Mouse (Mus musculus) left cerebral cortex, postnatal 4 days (tissue): ENCODE results near the gene Rab43. TPM values are rescaled to one million over a fixed set of nuclear protein-coding genes. Genes with fewer than 3 reads are reported as not detected.
A peak's percentile ranks its signal among the peaks of the same experiment; 100 is the strongest.

Experiments
- DNase-seq: peaks from one replicate; pipeline ENCODE4 v3.0.0-alpha.2; 2022
- intact Hi-C: fragments of 180-260 bp; cut with DNase I; formaldehyde crosslinking; loops from one replicate; pipeline ENCODE4 v1.15.1; 2025
- total RNA-seq, 2 experiments: library from RNA; stranded (reverse); gene quantifications; 2 replicates each; pipeline ENCODE4 v1.2.3; 2021

Rab43 gene
- total RNA-seq: 10 to 100 TPM; 15.2 to 21.8 TPM

- DNase-seq: peak; percentile 91
- intact Hi-C loops: no loop called here
These were observed at the start of gene Rab43 for GRCm38 (mm10) chr6:87811675-87812338. TSS of gene Rab43 (minus strand) at chr6:87812164.

- intact Hi-C loops: no loop called here
- DNase-seq: no peak
These were observed 45.1 kb upstream of the Rab43 start for GRCm38 (mm10) chr6:87857071-87857470.

- intact Hi-C loops: no loop called here
These were observed 41.5 kb upstream of the Rab43 start for GRCm38 (mm10) chr6:87853446-87853845.

GRCm38 (mm10) chr6:87851871-87852270, 39.9 kb upstream of the Rab43 start:
- no peak for DNase-seq
- intact Hi-C loops: no loop called here

More at GRCm38 (mm10) chr6:87853446-87853845, 41.5 kb upstream of the Rab43 start:
- no peak for DNase-seq

- DNase-seq: peak; percentile 98
- intact Hi-C loops: no loop called here
These were observed 39.1 kb upstream of the Rab43 start, which contains the start of gene Cnbp for GRCm38 (mm10) chr6:87850900-87851614. TSS of gene Cnbp (minus strand) at chr6:87851106.

GRCm38 (mm10) chr6:87850155-87850899, 38.4 kb upstream of the Rab43 start:
- DNase-seq: peak; percentile 58
- intact Hi-C loops: no loop called here

- no peak for DNase-seq
- intact Hi-C loops: no loop called here
These were observed 37.8 kb upstream of the Rab43 start for GRCm38 (mm10) chr6:87849780-87850154.

- intact Hi-C loops: no loop called here
- no peak for DNase-seq
These were observed 34.8 kb upstream of the Rab43 start for GRCm38 (mm10) chr6:87846813-87847212.

GRCm38 (mm10) chr6:87845031-87845695, 33.2 kb upstream of the Rab43 start:
- intact Hi-C loops: no loop called here
- DNase-seq: no peak

- DNase-seq: no peak
- intact Hi-C loops: no loop called here
These were observed 30.3 kb upstream of the Rab43 start for GRCm38 (mm10) chr6:87842254-87842653.

- DNase-seq: no peak
- intact Hi-C loops: no loop called here
These were observed 29.7 kb upstream of the Rab43 start for GRCm38 (mm10) chr6:87841635-87842034.

- intact Hi-C loops: no loop called here
- no peak for DNase-seq
These were observed 27.9 kb upstream of the Rab43 start for GRCm38 (mm10) chr6:87839797-87840341.

GRCm38 (mm10) chr6:87838551-87839197, 26.7 kb upstream of the Rab43 start, which contains the start of gene Isy1:
TSS of gene Isy1 (minus strand) at chr6:87838798.
- peak; percentile 93 for DNase-seq
- intact Hi-C loops: no loop called here

GRCm38 (mm10) chr6:87835695-87836094, 23.7 kb upstream of the Rab43 start, which contains the start of gene Gm45140:
TSS of gene Gm45140 (minus strand) at chr6:87835795.
- no peak for DNase-seq
- intact Hi-C loops: no loop called here

GRCm38 (mm10) chr6:87820366-87820765, 8.4 kb upstream of the Rab43 start:
- intact Hi-C loops: no loop called here
- no peak for DNase-seq

GRCm38 (mm10) chr6:87814486-87814885, 2.5 kb upstream of the Rab43 start:
- intact Hi-C loops: no loop called here
- DNase-seq: no peak

- intact Hi-C loops: no loop called here
- no peak for DNase-seq
These were observed 692 bp upstream of the Rab43 start for GRCm38 (mm10) chr6:87812656-87813055.

- DNase-seq: peak; percentile 38
- intact Hi-C loops: no loop called here
These were observed 973 bp downstream of the Rab43 start for GRCm38 (mm10) chr6:87810713-87811669.

GRCm38 (mm10) chr6:87810311-87810710, 1.7 kb downstream of the Rab43 start:
- intact Hi-C loops: no loop called here
- DNase-seq: no peak
